Mouse (Mus musculus): ENCODE data around the gene Tgfbr2.

Tgfbr2 gene

GRCm38 (mm10) chr9:116152878-116153277 is 22.3 kb downstream of the Tgfbr2 start:
- DNase-seq (ENCODE audit: low spot score), result no peak

GRCm38 (mm10) chr9:116150725-116151396 is 24.3 kb downstream of the Tgfbr2 start:
- no peak for DNase-seq (ENCODE audit: low spot score)

GRCm38 (mm10) chr9:116148809-116149208 is 26.4 kb downstream of the Tgfbr2 start:
- DNase-seq (ENCODE audit: low spot score), result no peak

GRCm38 (mm10) chr9:116146235-116146634 is 28.9 kb downstream of the Tgfbr2 start:
- no peak for DNase-seq (ENCODE audit: low spot score)

GRCm38 (mm10) chr9:116145231-116145641 is 29.9 kb downstream of the Tgfbr2 start:
- no peak for DNase-seq (ENCODE audit: low spot score)

- DNase-seq (ENCODE audit: low spot score), result no peak
Measured at GRCm38 (mm10) chr9:116140422-116140821, 34.7 kb downstream of the Tgfbr2 start.

GRCm38 (mm10) chr9:116139549-116139948 is 35.6 kb downstream of the Tgfbr2 start:
- DNase-seq (ENCODE audit: low spot score), result no peak

GRCm38 (mm10) chr9:116138595-116139134 is 36.5 kb downstream of the Tgfbr2 start:
- no peak for DNase-seq (ENCODE audit: low spot score)

GRCm38 (mm10) chr9:116137645-116138044 is 37.5 kb downstream of the Tgfbr2 start:
- DNase-seq (ENCODE audit: low spot score), result no peak

GRCm38 (mm10) chr9:116136811-116137210 is 38.3 kb downstream of the Tgfbr2 start:
- no peak for DNase-seq (ENCODE audit: low spot score)

- no peak for DNase-seq (ENCODE audit: low spot score)
Measured at GRCm38 (mm10) chr9:116136146-116136545, 39.0 kb downstream of the Tgfbr2 start.

GRCm38 (mm10) chr9:116134488-116134887 is 40.7 kb downstream of the Tgfbr2 start:
- no peak for DNase-seq (ENCODE audit: low spot score)

GRCm38 (mm10) chr9:116133312-116133980 is 41.7 kb downstream of the Tgfbr2 start:
- DNase-seq (ENCODE audit: low spot score), result no peak

- DNase-seq (ENCODE audit: low spot score), result no peak
Measured at GRCm38 (mm10) chr9:116128886-116129285, 46.3 kb downstream of the Tgfbr2 start.

GRCm38 (mm10) chr9:116128311-116128710 is 46.8 kb downstream of the Tgfbr2 start:
- no peak for DNase-seq (ENCODE audit: low spot score)

GRCm38 (mm10) chr9:116126494-116126893 is 48.7 kb downstream of the Tgfbr2 start:
- DNase-seq (ENCODE audit: low spot score), result no peak

- DNase-seq (ENCODE audit: low spot score), result no peak
Measured at GRCm38 (mm10) chr9:116122969-116123589, 52.1 kb downstream of the Tgfbr2 start.

- DNase-seq (ENCODE audit: low spot score), result no peak
Measured at GRCm38 (mm10) chr9:116122544-116122943, 52.6 kb downstream of the Tgfbr2 start.

GRCm38 (mm10) chr9:116121472-116121871 is 53.7 kb downstream of the Tgfbr2 start:
- DNase-seq (ENCODE audit: low spot score), result no peak

GRCm38 (mm10) chr9:116119990-116120389 is 55.2 kb downstream of the Tgfbr2 start:
- no peak for DNase-seq (ENCODE audit: low spot score)

- DNase-seq (ENCODE audit: low spot score), result no peak
Measured at GRCm38 (mm10) chr9:116118332-116118872, 56.8 kb downstream of the Tgfbr2 start.

GRCm38 (mm10) chr9:116115875-116116274 is 59.3 kb downstream of the Tgfbr2 start:
- DNase-seq (ENCODE audit: low spot score), result no peak

GRCm38 (mm10) chr9:116114339-116114738 is 60.8 kb downstream of the Tgfbr2 start:
- DNase-seq (ENCODE audit: low spot score), result no peak
